Mouse (Mus musculus) left cerebral cortex, postnatal 36 days (tissue): ENCODE measurements around the gene Atxn2. TPM values are rescaled to one million over a fixed set of nuclear protein-coding genes. Genes with fewer than 3 reads are reported as not detected.

Experiments
- DNase-seq, 2 experiments: peaks; one replicate each; pipeline ENCODE4 v3.0.0; 2021 to 2022; ENCODE audit warnings: low spot score in 2 of 2, mixed read lengths in 1 of 2
- intact Hi-C: fragments of 180-260 bp; cut with DNase I; formaldehyde crosslinking; loops from one replicate; pipeline ENCODE4 v1.15.1; 2025
- total RNA-seq, 2 experiments: library from RNA; stranded (reverse); gene quantifications; 2 replicates each; pipeline ENCODE4 v1.2.3; 2021

Atxn2 gene
- total RNA-seq, 2 experiments from 2014 or later = 204 to 251 TPM

DNA sequence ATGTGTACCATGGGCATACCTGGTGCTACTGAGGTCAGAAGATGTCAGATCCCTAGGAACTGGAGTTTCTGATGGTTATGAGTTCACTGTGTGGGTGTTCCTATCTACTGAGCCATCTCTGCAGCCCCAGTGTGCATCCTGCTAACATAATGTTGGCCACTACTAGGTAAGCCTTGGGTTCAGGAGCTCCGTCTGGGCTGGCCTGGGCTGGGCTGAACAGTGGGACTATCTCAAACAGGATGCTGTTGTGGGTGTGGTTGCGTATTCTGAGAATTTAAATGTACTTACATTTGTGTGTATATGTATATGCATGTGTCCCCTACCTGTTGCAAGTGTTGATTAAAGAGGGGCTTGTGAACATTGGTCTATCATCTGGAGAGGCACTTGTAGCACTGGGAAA lies 38.5 kb downstream of the Atxn2 start:
- intact Hi-C loops = no loop called here
- no peak for DNase-seq

- no peak for DNase-seq
- intact Hi-C loops = no loop called here
Measured at GRCm38 (mm10) chr5:121757900-121758299, 46.8 kb downstream of the Atxn2 start.

GRCm38 (mm10) chr5:121758341-121758740 lies 47.2 kb downstream of the Atxn2 start:
- intact Hi-C loops = no loop called here
- DNase-seq = no peak

DNA sequence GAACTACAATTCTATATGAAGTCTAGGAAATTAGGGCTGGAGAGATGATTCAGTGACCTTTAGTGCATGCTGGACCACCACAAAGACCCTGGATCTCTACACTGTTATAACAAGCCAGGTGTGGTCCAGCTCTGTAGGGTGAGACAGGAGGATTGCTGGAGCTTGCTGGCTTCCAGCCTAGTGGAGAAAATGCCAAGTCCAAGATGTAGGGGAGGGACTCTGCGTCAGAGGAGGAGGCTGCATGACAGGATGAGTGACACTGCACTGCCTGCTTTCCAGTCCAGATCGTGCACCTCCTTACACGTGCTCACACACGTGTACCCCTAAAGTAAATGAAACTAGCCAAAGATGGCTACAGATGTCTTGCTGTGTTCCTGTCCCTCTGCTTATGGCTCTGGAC lies 48.8 kb downstream of the Atxn2 start:
- intact Hi-C loops = no loop called here
- no peak for DNase-seq

DNA sequence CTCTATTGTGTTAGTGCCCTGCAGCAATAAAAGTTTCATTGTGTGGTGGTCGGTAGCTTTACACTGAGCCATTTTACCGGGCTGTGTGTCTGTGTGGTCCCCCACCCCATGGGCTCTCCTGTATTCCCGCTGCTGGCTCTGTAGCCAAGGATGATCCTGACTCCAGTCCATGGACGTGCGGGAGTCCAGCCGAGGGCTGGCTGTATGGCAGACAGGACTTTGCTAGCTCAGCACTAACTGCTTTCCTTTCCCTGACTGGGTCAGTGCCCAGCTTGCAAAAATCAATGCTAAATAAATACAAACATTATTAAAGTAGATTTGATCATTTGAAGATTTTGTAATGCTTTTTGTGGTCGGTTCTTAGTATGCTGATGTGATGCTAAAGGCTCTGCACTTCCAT lies 50.3 kb downstream of the Atxn2 start:
- DNase-seq = no peak
- intact Hi-C loops = no loop called here

GRCm38 (mm10) chr5:121762949-121763348 lies 51.8 kb downstream of the Atxn2 start:
- intact Hi-C loops = no loop called here
- no peak for DNase-seq

- no peak for DNase-seq
- intact Hi-C loops = loop anchor here (5.0 kb wide), 1 partner anchor 53 kb away; the partner anchor contains the start of gene Atxn2
Measured at GRCm38 (mm10) chr5:121765020-121765419, 53.9 kb downstream of the Atxn2 start.

- intact Hi-C loops = loop anchor here (5.0 kb wide), 1 partner anchor 54 kb away; the partner anchor contains the start of gene Atxn2
- DNase-seq = no peak
Measured at GRCm38 (mm10) chr5:121766038-121766773, 55.1 kb downstream of the Atxn2 start.

- intact Hi-C loops = loop anchor here (5.0 kb wide), 1 partner anchor 55 kb away; the partner anchor contains the start of gene Atxn2
- DNase-seq = no peak
Measured at GRCm38 (mm10) chr5:121767564-121767963, 56.4 kb downstream of the Atxn2 start.

GRCm38 (mm10) chr5:121769827-121770226 lies 58.7 kb downstream of the Atxn2 start:
- intact Hi-C loops = loop anchor here (5.0 kb wide), 1 partner anchor 58 kb away; the partner anchor contains the start of gene Atxn2
- no peak for DNase-seq

DNA sequence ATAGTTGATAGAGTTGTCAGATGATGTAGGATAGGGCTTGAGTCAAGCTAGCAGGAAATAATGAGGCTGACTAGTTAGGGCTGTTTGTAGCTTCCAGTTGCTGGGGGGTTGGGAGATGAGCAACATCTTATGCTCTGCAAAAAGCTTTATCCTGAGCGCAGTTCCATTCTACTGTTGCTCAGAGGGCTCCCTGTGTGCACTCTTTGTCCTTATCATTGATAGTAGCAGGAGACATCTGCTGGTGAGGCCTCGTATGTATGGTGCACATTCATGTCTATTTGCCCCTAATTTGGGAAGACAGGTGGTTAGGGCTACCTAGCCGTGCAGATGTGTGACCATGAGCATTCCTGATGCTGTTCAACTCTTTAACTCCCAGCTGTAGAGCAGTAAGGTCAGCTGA lies 60.5 kb downstream of the Atxn2 start:
- intact Hi-C loops = no loop called here
- DNase-seq = no peak

DNA sequence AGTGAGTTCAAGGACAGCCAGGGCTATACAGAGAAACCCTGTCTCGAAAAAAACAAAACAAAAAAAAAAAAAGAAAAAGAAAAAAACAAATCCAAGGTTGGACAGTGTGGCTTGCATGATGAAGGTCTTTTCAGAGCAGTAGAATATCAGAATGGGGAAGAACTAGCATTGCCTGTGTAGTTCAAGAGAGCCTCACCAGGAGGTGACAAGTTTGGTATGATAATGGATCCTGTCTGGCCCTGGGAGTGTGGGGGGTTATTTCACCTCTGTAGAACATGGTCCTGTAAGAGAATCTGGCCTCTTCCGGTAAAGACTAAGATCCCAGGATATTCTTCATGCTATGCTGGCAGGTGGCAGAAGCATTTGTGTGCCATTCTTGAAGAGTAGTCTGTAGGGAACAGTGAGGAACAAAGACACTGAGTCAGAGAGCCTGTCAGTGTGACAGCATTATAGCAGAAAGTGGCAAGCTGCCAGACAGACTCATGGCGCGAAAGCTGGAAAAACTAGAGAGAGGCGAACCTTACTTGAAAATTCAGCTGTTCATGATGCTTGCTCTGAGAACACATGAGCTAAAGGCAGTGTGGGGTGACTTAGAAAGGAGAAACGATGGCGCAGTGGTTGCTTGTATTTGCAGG lies 67.5 kb downstream of the Atxn2 start:
- intact Hi-C loops = no loop called here
- peak; percentile 45 to 59 for DNase-seq

DNA sequence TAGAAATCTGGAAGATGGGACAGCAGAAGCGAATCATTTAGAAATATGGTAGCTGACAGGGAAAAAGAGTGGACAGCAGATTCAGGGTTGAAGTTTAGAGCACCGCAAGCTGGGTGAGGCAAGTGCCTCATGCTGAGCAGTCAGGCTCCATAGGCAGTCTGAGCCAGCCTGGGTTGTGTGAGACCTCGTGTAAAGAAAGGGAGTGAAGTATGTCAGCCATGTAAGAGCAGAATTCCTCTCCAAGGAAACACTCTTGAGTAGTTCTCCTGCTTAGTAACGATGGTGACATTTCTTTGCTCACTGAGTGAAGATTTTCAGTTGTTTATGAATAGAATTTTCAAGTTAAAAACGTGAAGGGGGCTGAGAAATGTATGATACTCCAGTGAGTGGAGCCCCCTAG lies 69.0 kb downstream of the Atxn2 start:
- intact Hi-C loops = no loop called here
- no peak for DNase-seq

GRCm38 (mm10) chr5:121782467-121782866 lies 71.3 kb downstream of the Atxn2 start:
- intact Hi-C loops = no loop called here

DNA sequence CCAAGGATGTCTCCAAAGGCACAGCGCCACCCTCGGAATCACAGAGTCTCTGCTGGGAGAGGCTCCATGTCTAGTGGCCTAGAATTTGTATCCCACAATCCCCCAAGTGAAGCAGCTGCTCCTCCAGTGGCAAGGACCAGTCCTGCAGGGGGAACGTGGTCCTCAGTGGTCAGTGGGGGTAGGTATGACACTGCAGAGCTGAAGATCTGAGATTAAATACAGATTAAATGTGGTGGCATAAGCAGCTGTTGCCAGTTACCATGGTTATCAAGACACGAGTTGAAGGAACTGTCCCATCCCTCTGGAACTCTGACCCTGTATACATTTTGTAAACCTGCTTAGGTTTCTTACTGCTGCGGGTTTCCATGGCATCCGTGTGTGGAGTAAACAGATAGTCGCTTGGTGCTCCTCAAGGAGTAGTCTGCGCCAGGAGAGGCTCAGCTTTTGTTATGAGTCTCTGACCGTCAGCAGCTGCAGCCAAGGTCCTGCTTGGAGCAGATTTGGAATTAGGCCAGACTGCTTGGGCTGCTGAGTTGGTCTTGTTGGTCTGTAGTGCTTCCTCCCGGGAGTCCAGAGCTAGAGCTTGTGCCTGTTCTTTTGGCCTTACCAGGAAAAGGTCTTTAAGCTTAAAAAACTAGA lies 72.8 kb downstream of the Atxn2 start:
- intact Hi-C loops = no loop called here
- DNase-seq = no peak

More at GRCm38 (mm10) chr5:121782467-121782866, 71.3 kb downstream of the Atxn2 start:
- no peak for DNase-seq

DNA sequence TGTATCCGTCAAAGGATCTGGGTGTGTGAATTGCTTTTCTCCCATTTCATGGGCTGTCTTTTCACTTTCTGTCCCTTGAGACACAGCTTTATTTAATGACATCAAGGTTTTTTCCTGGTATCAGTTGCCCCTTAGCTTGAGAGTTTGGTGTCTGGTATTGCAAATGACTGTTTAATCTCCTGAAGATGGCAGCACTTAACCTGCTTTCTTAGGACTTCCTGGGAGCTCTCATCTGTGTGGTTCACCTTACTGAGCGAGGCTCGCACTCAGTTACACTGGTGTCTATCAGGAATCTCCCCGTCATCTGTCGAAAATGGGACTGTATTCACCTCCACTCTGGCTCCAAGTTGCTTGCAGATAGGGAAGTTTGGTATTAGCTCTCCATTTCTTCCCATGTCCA lies 79.9 kb downstream of the Atxn2 start:
- intact Hi-C loops = loop anchor here (10.0 kb wide), 1 partner anchor 54 kb away; the partner anchor contains the start of gene Pheta1
- no peak for DNase-seq

DNA sequence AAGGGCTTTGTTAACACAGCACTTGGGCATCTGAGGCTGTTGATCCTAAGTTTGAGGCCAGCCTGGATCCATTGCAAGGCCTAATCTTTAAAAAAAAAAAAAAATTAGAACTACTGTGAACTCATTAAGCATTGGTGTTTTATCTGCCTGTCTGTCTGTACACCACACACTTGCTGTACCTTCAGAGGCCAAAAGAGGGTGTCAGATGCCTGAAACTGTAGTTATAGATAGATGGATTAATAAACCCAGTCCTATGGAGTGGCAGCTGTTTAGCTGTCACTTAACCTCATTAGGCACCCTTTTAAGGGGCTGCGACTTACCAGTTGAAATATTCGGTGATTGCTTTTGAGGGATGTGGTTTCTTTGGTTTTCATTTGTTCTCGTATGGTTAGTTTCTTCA lies 84.7 kb downstream of the Atxn2 start:
- intact Hi-C loops = loop anchor here (10.0 kb wide), 1 partner anchor 49 kb away; the partner anchor contains the start of gene Pheta1
- DNase-seq = no peak

DNA sequence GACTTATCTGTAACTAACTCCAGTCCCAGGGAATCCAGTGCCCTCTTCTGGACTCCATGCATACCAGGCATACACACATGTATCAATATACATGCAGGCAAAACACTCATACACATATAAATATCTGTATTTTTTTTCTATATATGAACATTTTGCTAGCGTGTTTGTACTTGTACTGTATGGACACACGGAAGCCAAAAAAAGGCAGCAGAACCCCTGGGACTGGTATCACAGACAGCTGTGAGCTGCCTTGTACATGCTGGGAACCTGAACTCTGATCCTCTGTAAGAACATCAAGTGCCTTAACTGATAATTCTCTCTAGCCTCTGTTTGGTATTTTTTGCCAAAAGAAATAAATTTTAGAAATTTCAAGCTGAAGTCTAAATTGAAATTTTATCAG lies 87.3 kb downstream of the Atxn2 start:
- no peak for DNase-seq
- intact Hi-C loops = loop anchor here (10.0 kb wide), 1 partner anchor 46 kb away; the partner anchor contains the start of gene Pheta1

DNA sequence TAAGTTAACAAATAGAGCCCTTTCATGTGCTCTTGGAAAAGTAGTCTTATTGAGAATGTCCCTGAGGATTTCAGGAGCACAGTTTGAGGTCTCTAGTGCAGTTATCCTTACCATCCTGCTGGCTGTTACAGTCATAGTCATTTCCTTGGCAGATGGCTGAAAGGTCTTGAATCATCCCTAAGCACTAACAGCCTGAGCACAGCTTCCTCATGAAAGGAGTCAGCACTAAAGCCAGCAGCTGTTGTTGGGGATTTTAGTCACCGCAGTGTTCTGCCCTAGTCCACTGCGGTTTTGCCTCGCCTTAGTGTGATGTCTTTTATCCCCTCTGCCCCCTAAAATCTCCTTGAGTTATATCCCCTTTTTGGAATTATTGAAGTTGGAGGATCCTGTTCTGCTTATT lies 96.0 kb downstream of the Atxn2 start:
- intact Hi-C loops = no loop called here
- no peak for DNase-seq

- intact Hi-C loops = no loop called here
- DNase-seq = no peak
Measured at GRCm38 (mm10) chr5:121808202-121808601, 97.1 kb downstream of the Atxn2 start.
